Mouse (Mus musculus) small intestine, adult 2 months (tissue): ENCODE measurements around the gene Ifitm3.

Source experiments
- CTCF ChIP-seq: fragments of 200-500 bp; IDR thresholded peaks from 2 replicates; pipeline ENCODE4 v1.5.1; 2012; ENCODE audit warnings: low read depth, mild to moderate bottlenecking, control low read depth, inconsistent platforms, low read length, moderate library complexity, mixed read lengths; ENCODE audit not compliant: insufficient replicate concordance, insufficient read length; ENCODE audit errors: extremely low read depth
- POLR2A ChIP-seq: fragments of 200-500 bp; IDR thresholded peaks from 2 replicates; pipeline ENCODE4 v1.6.1; 2012; ENCODE audit warnings: low read depth, mild to moderate bottlenecking, control low read depth, inconsistent platforms, low read length, moderate library complexity

DNA sequence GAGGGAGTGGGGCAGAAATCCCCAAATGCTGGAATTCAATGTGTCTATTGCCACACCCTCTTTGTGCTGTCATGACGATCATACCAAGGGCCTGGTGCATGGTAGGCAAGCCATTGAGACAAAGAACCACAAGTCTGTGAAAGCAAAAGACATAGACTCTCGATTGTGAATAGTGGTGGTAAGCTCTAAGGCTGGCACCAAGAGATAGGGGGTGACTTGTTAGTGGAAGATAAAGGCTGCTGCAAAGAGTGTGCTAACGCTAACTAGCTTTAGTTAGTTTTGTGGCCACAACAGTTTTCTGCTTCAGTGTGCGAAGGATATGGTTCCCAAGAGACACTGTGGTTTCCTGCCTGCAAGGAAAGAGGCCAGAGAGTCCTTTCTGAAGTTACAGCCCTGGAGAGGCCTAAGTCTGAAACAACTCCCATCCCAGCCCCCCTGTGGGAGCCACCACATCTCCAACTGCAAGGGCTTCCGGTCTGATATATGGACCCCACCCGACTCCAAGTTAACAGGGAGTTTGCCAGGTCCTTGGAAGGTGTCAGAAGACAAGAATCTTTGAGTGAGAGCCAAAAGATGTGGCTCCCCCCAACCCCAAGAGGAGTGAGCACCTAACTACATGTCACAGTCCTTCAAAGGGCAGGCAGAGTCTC is 36.5 kb upstream of the Ifitm3 start:
- no peak for TF ChIP-seq CTCF
- TF ChIP-seq POLR2A = no peak
